Mouse (Mus musculus): ENCODE data around the gene Ccdc162. TPM values are rescaled to one million over a fixed set of nuclear protein-coding genes. Genes with fewer than 3 reads are reported as not detected.
A peak's percentile ranks its signal among the peaks of the same experiment; 100 is the strongest.

The Ccdc162 gene
- total RNA-seq (2014; rRNA removed): 1.7 and 2.4 TPM in 2 replicates
- polyA plus RNA-seq (2015; fragmentation: Nextera tagmentation; extraction: Ambion mirVana): 0.63 and 0.64 TPM in 2 replicates

- DNase-seq (ENCODE audit: low spot score) (peak; percentile 61), ATAC-seq (ENCODE audit: low FRiP score) (0 out of 2 replicates have a peak, but pooled peaks have one; percentile 41)
- Histone ChIP-seq H3K27ac (ENCODE audit: low read depth, low read length) (no peak within 1 kb of the TSS; the same call in 1 of the 2 replicates), H3K4me2 (ENCODE audit: low read depth, low read length, poor library complexity, severe bottlenecking) (peak within 1 kb of the TSS; percentile 5; the same call in 1 of the 2 replicates), H3K4me1 (ENCODE audit: insufficient read depth, low read length) (no peaks in the 10 kb centered on the region), H3K36me3 (ENCODE audit: insufficient read depth, low read length) (no peaks in the 10 kb centered on the region), H3K9ac (replicated peaks; ENCODE audit: low read length, poor library complexity, severe bottlenecking) (no peak within 1 kb of the TSS), H3K4me3 (ENCODE audit: low read depth, low read length) (no peak within 1 kb of the TSS), H3K27me3 (ENCODE audit: insufficient read depth, low read length) (no peaks in the 10 kb centered on the region), H3K9me3 (ENCODE audit: low read length) (no peaks in the 10 kb centered on the region)
- WGBS: 43% methylated on average over 15 of the region's 15 CpGs
- no peak for TF ChIP-seq CTCF (IDR thresholded peaks at IDR 0.05)
Measured at GRCm38 (mm10) chr10:41716029-41716897, at the start of gene Ccdc162. Gene Ccdc162 (minus strand): TSS chr10:41716634.

GRCm38 (mm10) chr10:41765586-41765985, 49.2 kb upstream of the Ccdc162 start:
- Histone ChIP-seq H3K36me3 (ENCODE audit: insufficient read depth, low read length) (no peaks in the 10 kb centered on the region), H3K27me3 (ENCODE audit: insufficient read depth, low read length) (no peaks in the 10 kb centered on the region), H3K4me3 (ENCODE audit: low read depth, low read length) (no peak overlapping the region), H3K4me2 (ENCODE audit: low read depth, low read length, poor library complexity, severe bottlenecking) (no peak overlapping the region), H3K27ac (ENCODE audit: low read depth, low read length) (no peak overlapping the region), H3K9ac (replicated peaks; ENCODE audit: low read length, poor library complexity, severe bottlenecking) (no peak overlapping the region), H3K4me1 (ENCODE audit: insufficient read depth, low read length) (no peaks in the 10 kb centered on the region), H3K9me3 (ENCODE audit: low read length) (no peaks in the 10 kb centered on the region)
- WGBS: 93% methylated on average over 4 of the region's 4 CpGs
- TF ChIP-seq CTCF (IDR thresholded peaks at IDR 0.05): no peak
- DNase-seq (ENCODE audit: low spot score) (no peak), ATAC-seq (ENCODE audit: low FRiP score) (no peak)

- no peak for TF ChIP-seq CTCF (IDR thresholded peaks at IDR 0.05)
- H3K4me3 ChIP-seq (ENCODE audit: low read depth, low read length): no peak overlapping the region
- no peak overlapping the region for H3K4me2 ChIP-seq (ENCODE audit: low read depth, low read length, poor library complexity, severe bottlenecking)
- ATAC-seq (ENCODE audit: low FRiP score) (no peak), DNase-seq (ENCODE audit: low spot score) (no peak)
- WGBS: 83% methylated on average over 3 of the region's 3 CpGs
- no peaks in the 10 kb centered on the region for H3K36me3 ChIP-seq (ENCODE audit: insufficient read depth, low read length)
- no peaks in the 10 kb centered on the region for H3K27me3 ChIP-seq (ENCODE audit: insufficient read depth, low read length)
- no peak overlapping the region for H3K27ac ChIP-seq (ENCODE audit: low read depth, low read length)
- H3K9me3 ChIP-seq (ENCODE audit: low read length): no peaks in the 10 kb centered on the region
- H3K4me1 ChIP-seq (ENCODE audit: insufficient read depth, low read length): no peaks in the 10 kb centered on the region
- no peak overlapping the region for H3K9ac ChIP-seq (replicated peaks; ENCODE audit: low read length, poor library complexity, severe bottlenecking)
Measured at GRCm38 (mm10) chr10:41763741-41764385, 47.4 kb upstream of the Ccdc162 start.

GRCm38 (mm10) chr10:41760866-41761265, 44.4 kb upstream of the Ccdc162 start:
- H3K4me3 ChIP-seq (ENCODE audit: low read depth, low read length): no peak overlapping the region
- WGBS: 75% methylated on average over 3 of the region's 3 CpGs
- H3K9ac ChIP-seq (replicated peaks; ENCODE audit: low read length, poor library complexity, severe bottlenecking): no peak overlapping the region
- no peak for TF ChIP-seq CTCF (IDR thresholded peaks at IDR 0.05)
- no peak overlapping the region for H3K27ac ChIP-seq (ENCODE audit: low read depth, low read length)
- no peaks in the 10 kb centered on the region for H3K36me3 ChIP-seq (ENCODE audit: insufficient read depth, low read length)
- H3K4me1 ChIP-seq (ENCODE audit: insufficient read depth, low read length): no peaks in the 10 kb centered on the region
- no peaks in the 10 kb centered on the region for H3K9me3 ChIP-seq (ENCODE audit: low read length)
- H3K4me2 ChIP-seq (ENCODE audit: low read depth, low read length, poor library complexity, severe bottlenecking): no peak overlapping the region
- H3K27me3 ChIP-seq (ENCODE audit: insufficient read depth, low read length): no peaks in the 10 kb centered on the region
- DNase-seq (ENCODE audit: low spot score) (no peak), ATAC-seq (ENCODE audit: low FRiP score) (no peak)

- no peak for TF ChIP-seq CTCF (IDR thresholded peaks at IDR 0.05)
- Histone ChIP-seq H3K4me2 (ENCODE audit: low read depth, low read length, poor library complexity, severe bottlenecking) (no peak overlapping the region), H3K4me1 (ENCODE audit: insufficient read depth, low read length) (no peaks in the 10 kb centered on the region), H3K9ac (replicated peaks; ENCODE audit: low read length, poor library complexity, severe bottlenecking) (no peak overlapping the region), H3K27ac (ENCODE audit: low read depth, low read length) (no peak overlapping the region), H3K4me3 (ENCODE audit: low read depth, low read length) (no peak overlapping the region), H3K27me3 (ENCODE audit: insufficient read depth, low read length) (no peaks in the 10 kb centered on the region), H3K36me3 (ENCODE audit: insufficient read depth, low read length) (no peaks in the 10 kb centered on the region), H3K9me3 (ENCODE audit: low read length) (no peaks in the 10 kb centered on the region)
- DNase-seq (ENCODE audit: low spot score): no peak
- no peak for ATAC-seq (ENCODE audit: low FRiP score)
Measured at GRCm38 (mm10) chr10:41758041-41758440, 41.6 kb upstream of the Ccdc162 start.

GRCm38 (mm10) chr10:41757226-41757625, 40.8 kb upstream of the Ccdc162 start:
- ATAC-seq (ENCODE audit: low FRiP score) (no peak), DNase-seq (ENCODE audit: low spot score) (no peak)
- Histone ChIP-seq H3K27me3 (ENCODE audit: insufficient read depth, low read length) (no peaks in the 10 kb centered on the region), H3K4me2 (ENCODE audit: low read depth, low read length, poor library complexity, severe bottlenecking) (no peak overlapping the region), H3K9me3 (ENCODE audit: low read length) (no peaks in the 10 kb centered on the region), H3K36me3 (ENCODE audit: insufficient read depth, low read length) (no peaks in the 10 kb centered on the region), H3K4me1 (ENCODE audit: insufficient read depth, low read length) (no peaks in the 10 kb centered on the region), H3K9ac (replicated peaks; ENCODE audit: low read length, poor library complexity, severe bottlenecking) (no peak overlapping the region), H3K27ac (ENCODE audit: low read depth, low read length) (no peak overlapping the region), H3K4me3 (ENCODE audit: low read depth, low read length) (no peak overlapping the region)
- 95% methylated on average over 5 of the region's 5 CpGs for WGBS
- no peak for TF ChIP-seq CTCF (IDR thresholded peaks at IDR 0.05)

Data from midbrain, postnatal 0 days (tissue).